Mouse (Mus musculus): ENCODE results near the gene Adgrd1. TPM values are rescaled to one million over a fixed set of nuclear protein-coding genes. Genes with fewer than 3 reads are reported as not detected.

The Adgrd1 gene
- polyA plus RNA-seq, 1 experiment, result 3.1 TPM

GRCm38 (mm10) chr5:129164911-129165584 is 68.5 kb downstream of the Adgrd1 start:
- Histone ChIP-seq H3K4me1 (ENCODE audit: control insufficient read depth, insufficient read depth, low read length) (peaks cover 2% of the 10 kb centered on the region; the same call in 1 of the 2 replicates), H3K27ac (ENCODE audit: insufficient read depth, low read length) (no peak overlapping the region), H3K4me3 (ENCODE audit: insufficient read depth, low read length) (no peak overlapping the region)
- TF ChIP-seq POLR2A (IDR thresholded peaks at IDR 0.05; ENCODE audit: extremely low read depth, insufficient read depth, low read length) (no peak), CTCF (IDR thresholded peaks at IDR 0.05; ENCODE audit: extremely low read depth, insufficient read depth, low read length) (no peak)

- H3K4me1 ChIP-seq (ENCODE audit: control insufficient read depth, insufficient read depth, low read length), result no peaks in the 10 kb centered on the region
- H3K27ac ChIP-seq (ENCODE audit: insufficient read depth, low read length), result no peak overlapping the region
- no peak for TF ChIP-seq POLR2A (IDR thresholded peaks at IDR 0.05; ENCODE audit: extremely low read depth, insufficient read depth, low read length)
- TF ChIP-seq CTCF (IDR thresholded peaks at IDR 0.05; ENCODE audit: extremely low read depth, insufficient read depth, low read length), result no peak
- no peak overlapping the region for H3K4me3 ChIP-seq (ENCODE audit: insufficient read depth, low read length)
Measured at GRCm38 (mm10) chr5:129165595-129165994, 69.0 kb downstream of the Adgrd1 start.

- no peak overlapping the region for H3K4me3 ChIP-seq (ENCODE audit: insufficient read depth, low read length)
- H3K4me1 ChIP-seq (ENCODE audit: control insufficient read depth, insufficient read depth, low read length), result peaks cover 3% of the 10 kb centered on the region; the same call in 1 of the 2 replicates
- TF ChIP-seq POLR2A (IDR thresholded peaks at IDR 0.05; ENCODE audit: extremely low read depth, insufficient read depth, low read length) (no peak), CTCF (IDR thresholded peaks at IDR 0.05; ENCODE audit: extremely low read depth, insufficient read depth, low read length) (no peak)
- H3K27ac ChIP-seq (ENCODE audit: insufficient read depth, low read length), result no peak overlapping the region
Measured at GRCm38 (mm10) chr5:129169090-129169489, 72.5 kb downstream of the Adgrd1 start.

- H3K27ac ChIP-seq (ENCODE audit: insufficient read depth, low read length), result no peak overlapping the region
- peaks cover 3% of the 10 kb centered on the region for H3K4me1 ChIP-seq (ENCODE audit: control insufficient read depth, insufficient read depth, low read length)
- H3K4me3 ChIP-seq (ENCODE audit: insufficient read depth, low read length), result no peak overlapping the region
- TF ChIP-seq CTCF (IDR thresholded peaks at IDR 0.05; ENCODE audit: extremely low read depth, insufficient read depth, low read length) (no peak), POLR2A (IDR thresholded peaks at IDR 0.05; ENCODE audit: extremely low read depth, insufficient read depth, low read length) (no peak)
Measured at GRCm38 (mm10) chr5:129169567-129169966, 73.0 kb downstream of the Adgrd1 start.

GRCm38 (mm10) chr5:129172533-129172932 is 76.0 kb downstream of the Adgrd1 start:
- Histone ChIP-seq H3K4me3 (ENCODE audit: insufficient read depth, low read length) (no peak overlapping the region), H3K4me1 (ENCODE audit: control insufficient read depth, insufficient read depth, low read length) (peaks cover 3% of the 10 kb centered on the region), H3K27ac (ENCODE audit: insufficient read depth, low read length) (peak overlapping the region; percentile 73)
- TF ChIP-seq CTCF (IDR thresholded peaks at IDR 0.05; ENCODE audit: extremely low read depth, insufficient read depth, low read length) (no peak), POLR2A (IDR thresholded peaks at IDR 0.05; ENCODE audit: extremely low read depth, insufficient read depth, low read length) (no peak)

- H3K4me3 ChIP-seq (ENCODE audit: insufficient read depth, low read length), result no peak overlapping the region
- peaks cover 3% of the 10 kb centered on the region for H3K4me1 ChIP-seq (ENCODE audit: control insufficient read depth, insufficient read depth, low read length)
- H3K27ac ChIP-seq (ENCODE audit: insufficient read depth, low read length), result no peak overlapping the region
- TF ChIP-seq POLR2A (IDR thresholded peaks at IDR 0.05; ENCODE audit: extremely low read depth, insufficient read depth, low read length), result no peak
- no peak for TF ChIP-seq CTCF (IDR thresholded peaks at IDR 0.05; ENCODE audit: extremely low read depth, insufficient read depth, low read length)
Measured at GRCm38 (mm10) chr5:129175925-129176324, 79.4 kb downstream of the Adgrd1 start.

GRCm38 (mm10) chr5:129177697-129178511 is 81.4 kb downstream of the Adgrd1 start:
- H3K4me1 ChIP-seq (ENCODE audit: control insufficient read depth, insufficient read depth, low read length), result no peaks in the 10 kb centered on the region; the same call in none of the 2 replicates
- TF ChIP-seq POLR2A (IDR thresholded peaks at IDR 0.05; ENCODE audit: extremely low read depth, insufficient read depth, low read length) (no peak), CTCF (IDR thresholded peaks at IDR 0.05; ENCODE audit: extremely low read depth, insufficient read depth, low read length) (peak; percentile 98)
- H3K4me3 ChIP-seq (ENCODE audit: insufficient read depth, low read length), result no peak overlapping the region
- no peak overlapping the region for H3K27ac ChIP-seq (ENCODE audit: insufficient read depth, low read length)

- Histone ChIP-seq H3K4me3 (ENCODE audit: insufficient read depth, low read length) (no peak overlapping the region), H3K4me1 (ENCODE audit: control insufficient read depth, insufficient read depth, low read length) (no peaks in the 10 kb centered on the region; the same call in none of the 2 replicates), H3K27ac (ENCODE audit: insufficient read depth, low read length) (no peak overlapping the region)
- TF ChIP-seq POLR2A (IDR thresholded peaks at IDR 0.05; ENCODE audit: extremely low read depth, insufficient read depth, low read length) (no peak), CTCF (IDR thresholded peaks at IDR 0.05; ENCODE audit: extremely low read depth, insufficient read depth, low read length) (no peak)
Measured at GRCm38 (mm10) chr5:129179356-129179755, 82.8 kb downstream of the Adgrd1 start.

- H3K27ac ChIP-seq (ENCODE audit: insufficient read depth, low read length), result no peak overlapping the region
- no peak for TF ChIP-seq POLR2A (IDR thresholded peaks at IDR 0.05; ENCODE audit: extremely low read depth, insufficient read depth, low read length)
- TF ChIP-seq CTCF (IDR thresholded peaks at IDR 0.05; ENCODE audit: extremely low read depth, insufficient read depth, low read length), result no peak
Measured at GRCm38 (mm10) chr5:129179995-129180714, 83.6 kb downstream of the Adgrd1 start.

More at GRCm38 (mm10) chr5:129179995-129180714, 83.6 kb downstream of the Adgrd1 start:
- H3K4me3 ChIP-seq (ENCODE audit: insufficient read depth, low read length), result no peak overlapping the region
- H3K4me1 ChIP-seq (ENCODE audit: control insufficient read depth, insufficient read depth, low read length), result no peaks in the 10 kb centered on the region; the same call in none of the 2 replicates
